Mouse (Mus musculus) stomach, embryonic 16.5 days (tissue): ENCODE measurements around the gene Serf2. TPM values are rescaled to one million over a fixed set of nuclear protein-coding genes. Genes with fewer than 3 reads are reported as not detected.

Experiments used
- ATAC-seq: fragments of 200-750 bp; cut with Nextera tagmentation; 2 replicates; pipeline ENCODE4 v1.8.0; 2017; ENCODE audit warnings: moderate number of reproducible peaks, moderate TSS enrichment; ENCODE audit not compliant: insufficient read depth, low FRiP score
- H3K27ac ChIP-seq: fragments of 300-500 bp; sonication (generic); 2 replicates; pipeline ENCODE4 v1.5.1; 2014; ENCODE audit warnings: low read length
- H3K27me3 ChIP-seq: fragments of 300-500 bp; sonication (generic); 2 replicates; pipeline ENCODE4 v1.6.1; 2014; ENCODE audit warnings: low read length, control low read depth, mixed read lengths; ENCODE audit not compliant: control insufficient read depth, insufficient read depth
- H3K36me3 ChIP-seq: fragments of 300-500 bp; sonication (generic); 2 replicates; pipeline ENCODE4 v1.6.1; 2014; ENCODE audit warnings: low read length; ENCODE audit not compliant: control insufficient read depth, insufficient read depth
- H3K4me1 ChIP-seq: fragments of 300-500 bp; sonication (generic); 2 replicates; pipeline ENCODE4 v1.6.1; 2014; ENCODE audit warnings: low read length, control low read depth, mixed read lengths; ENCODE audit not compliant: control insufficient read depth, insufficient read depth
- H3K4me2 ChIP-seq: fragments of 300-500 bp; sonication (generic); 2 replicates; pipeline ENCODE4 v1.6.1; 2014; ENCODE audit warnings: low read depth, low read length, mixed read lengths
- H3K4me3 ChIP-seq: fragments of 300-500 bp; sonication (generic); replicated peaks from 2 replicates; pipeline ENCODE4 v1.5.1; 2014; ENCODE audit warnings: mild to moderate bottlenecking, low read length
- H3K9ac ChIP-seq: fragments of 300-500 bp; sonication (generic); 2 replicates; pipeline ENCODE4 v1.6.1; 2014; ENCODE audit warnings: low read length
- H3K9me3 ChIP-seq: fragments of 300-500 bp; sonication (generic); replicated peaks from 2 replicates; pipeline ENCODE4 v1.6.1; 2016; ENCODE audit warnings: low read length, control low read depth; ENCODE audit not compliant: control insufficient read depth
- WGBS: fragments of 180-500 bp; shearing (Covaris S2); extraction: QIAGEN DNeasy Blood & Tissue Kit; methylation state at CpG from one replicate; pipeline ENCODE4 v1.1.7; 2014; 5-methylcytosine and 5-hydroxymethylcytosine counted together
- polyA plus RNA-seq: library from polyadenylated mRNA; unstranded; fragments of >200 nt; fragmentation: Nextera tagmentation; extraction: Ambion mirVana; gene quantifications from 2 replicates; pipeline ENCODE4 v1.2.1, GENCODE M21; 2015

The Serf2 gene
- polyA plus RNA-seq, 1 experiment from 2014 or later, result 496 TPM

- H3K9me3 ChIP-seq, result no peaks in the 10 kb centered on the region
- peaks cover 5% of the 10 kb centered on the region for H3K36me3 ChIP-seq
- no peak for ATAC-seq
- no peak overlapping the region for H3K4me3 ChIP-seq
- H3K27ac ChIP-seq, result no peak overlapping the region
- peaks cover 30% of the 10 kb centered on the region for H3K4me1 ChIP-seq
- no peak overlapping the region for H3K9ac ChIP-seq
- H3K4me2 ChIP-seq, result 0 out of 2 replicates have a peak overlapping the region, but pooled peaks have one; percentile 7
- no peaks in the 10 kb centered on the region for H3K27me3 ChIP-seq
- whole genome bisulfite sequencing, result 76% methylated on average over 6 of the region's 6 CpGs
These were observed 32.6 kb upstream of the Serf2 start for GRCm38 (mm10) chr2:121416356-121416755.

GRCm38 (mm10) chr2:121418476-121418875 is 30.5 kb upstream of the Serf2 start:
- no peak for ATAC-seq
- Histone ChIP-seq H3K36me3 (peaks cover 23% of the 10 kb centered on the region), H3K4me1 (peaks cover 30% of the 10 kb centered on the region), H3K4me3 (no peak overlapping the region), H3K27me3 (no peaks in the 10 kb centered on the region), H3K27ac (no peak overlapping the region), H3K9me3 (no peaks in the 10 kb centered on the region), H3K4me2 (no peak overlapping the region), H3K9ac (no peak overlapping the region)
- 77% methylated on average over 3 of the region's 3 CpGs for WGBS

GRCm38 (mm10) chr2:121423166-121423565 is 25.8 kb upstream of the Serf2 start:
- no peak overlapping the region for H3K27ac ChIP-seq
- no peaks in the 10 kb centered on the region for H3K27me3 ChIP-seq
- no peak overlapping the region for H3K4me2 ChIP-seq
- H3K9ac ChIP-seq, result no peak overlapping the region
- no peak for ATAC-seq
- H3K36me3 ChIP-seq, result peaks cover 39% of the 10 kb centered on the region
- H3K4me3 ChIP-seq, result no peak overlapping the region
- no peaks in the 10 kb centered on the region for H3K9me3 ChIP-seq
- 90% methylated on average over 2 of the region's 2 CpGs for WGBS
- peaks cover 11% of the 10 kb centered on the region; the same call in 1 of the 2 replicates for H3K4me1 ChIP-seq

GRCm38 (mm10) chr2:121425890-121426289 is 23.1 kb upstream of the Serf2 start:
- Histone ChIP-seq H3K4me3 (no peak overlapping the region), H3K27me3 (no peaks in the 10 kb centered on the region), H3K36me3 (peaks cover 54% of the 10 kb centered on the region), H3K4me2 (no peak overlapping the region), H3K9ac (no peak overlapping the region), H3K27ac (no peak overlapping the region), H3K9me3 (no peaks in the 10 kb centered on the region), H3K4me1 (no peaks in the 10 kb centered on the region)
- 84% methylated on average over 2 of the region's 2 CpGs for WGBS
- no peak for ATAC-seq

GRCm38 (mm10) chr2:121434854-121435253 is 14.1 kb upstream of the Serf2 start:
- peaks cover 53% of the 10 kb centered on the region for H3K36me3 ChIP-seq
- no peak overlapping the region for H3K4me2 ChIP-seq
- H3K27ac ChIP-seq, result no peak overlapping the region
- H3K9me3 ChIP-seq, result no peaks in the 10 kb centered on the region
- no peaks in the 10 kb centered on the region for H3K4me1 ChIP-seq
- no peak for ATAC-seq
- 100% methylated on average over 1 of the region's 1 CpGs for WGBS
- H3K9ac ChIP-seq, result no peak overlapping the region
- H3K27me3 ChIP-seq, result no peaks in the 10 kb centered on the region
- no peak overlapping the region for H3K4me3 ChIP-seq

GRCm38 (mm10) chr2:121439746-121440145 is 9.2 kb upstream of the Serf2 start:
- H3K9ac ChIP-seq, result no peak overlapping the region
- no peak overlapping the region for H3K27ac ChIP-seq
- no peaks in the 10 kb centered on the region for H3K27me3 ChIP-seq
- no peak overlapping the region for H3K4me3 ChIP-seq
- peaks cover 11% of the 10 kb centered on the region for H3K4me1 ChIP-seq
- 75% methylated on average over 4 of the region's 4 CpGs for WGBS
- H3K4me2 ChIP-seq, result no peak overlapping the region
- H3K9me3 ChIP-seq, result no peaks in the 10 kb centered on the region
- H3K36me3 ChIP-seq, result peaks cover 28% of the 10 kb centered on the region
- ATAC-seq, result no peak

GRCm38 (mm10) chr2:121440834-121441605 is 8.0 kb upstream of the Serf2 start:
- Histone ChIP-seq H3K27me3 (no peaks in the 10 kb centered on the region), H3K27ac (no peak overlapping the region), H3K36me3 (peaks cover 16% of the 10 kb centered on the region), H3K4me3 (no peak overlapping the region), H3K4me2 (no peak overlapping the region), H3K9ac (no peak overlapping the region), H3K4me1 (peaks cover 11% of the 10 kb centered on the region), H3K9me3 (no peaks in the 10 kb centered on the region)
- 53% methylated on average over 5 of the region's 5 CpGs for WGBS
- ATAC-seq, result no peak

GRCm38 (mm10) chr2:121441800-121442199 is 7.2 kb upstream of the Serf2 start:
- Histone ChIP-seq H3K27ac (no peak overlapping the region), H3K4me3 (peak overlapping the region; percentile 53), H3K9me3 (no peaks in the 10 kb centered on the region), H3K4me1 (peaks cover 11% of the 10 kb centered on the region), H3K36me3 (peaks cover 16% of the 10 kb centered on the region), H3K4me2 (peak overlapping the region; percentile 81), H3K27me3 (no peaks in the 10 kb centered on the region), H3K9ac (peak overlapping the region; percentile 60)
- 7% methylated on average over 11 of the region's 11 CpGs for WGBS
- no peak for ATAC-seq

- peaks cover 11% of the 10 kb centered on the region for H3K4me1 ChIP-seq
- peak; percentile 93 for ATAC-seq
- peaks cover 12% of the 10 kb centered on the region for H3K36me3 ChIP-seq
- no peaks in the 10 kb centered on the region for H3K27me3 ChIP-seq
- H3K9ac ChIP-seq, result peak overlapping the region; percentile 60
- H3K9me3 ChIP-seq, result no peaks in the 10 kb centered on the region
- WGBS, result under 1% methylated on average over 30 of the region's 30 CpGs
- H3K4me2 ChIP-seq, result peak overlapping the region; percentile 81
- peak overlapping the region; percentile 53 for H3K4me3 ChIP-seq
- no peak overlapping the region for H3K27ac ChIP-seq
These were observed 6.5 kb upstream of the Serf2 start for GRCm38 (mm10) chr2:121442259-121443067.
